Mouse (Mus musculus): ENCODE results near the gene Tmem140.

- TF ChIP-seq CTCF (IDR thresholded peaks at IDR 0.05) = no peak
- TF ChIP-seq POLR2A (IDR thresholded peaks at IDR 0.05; ENCODE audit: insufficient read depth, low read depth, low read length) = no peak
These were observed 30.6 kb upstream of the Tmem140 start for GRCm38 (mm10) chr6:34832352-34832751.
